Mouse (Mus musculus) midbrain, embryonic 11.5 days (tissue): ENCODE measurements around the gene Ppox. TPM values are rescaled to one million over a fixed set of nuclear protein-coding genes. Genes with fewer than 3 reads are reported as not detected.
A peak's percentile ranks its signal among the peaks of the same experiment; 100 is the strongest.

Experiments
- ATAC-seq: fragments of 200-750 bp; cut with Nextera tagmentation; 2 replicates; pipeline ENCODE4 v1.8.0; 2017; ENCODE audit warnings: moderate TSS enrichment, moderate library complexity; ENCODE audit not compliant: low FRiP score
- DNase-seq: peaks from one replicate; pipeline ENCODE4 v3.0.0; 2015; ENCODE audit warnings: low spot score; ENCODE audit errors: missing footprints
- H3K27ac ChIP-seq: fragments of 300-500 bp; sonication (generic); 2 replicates; pipeline ENCODE4 v1.5.1; 2014; ENCODE audit warnings: low read depth, low read length
- H3K27me3 ChIP-seq: fragments of 300-500 bp; sonication (generic); 2 replicates; pipeline ENCODE4 v1.6.1; 2014; ENCODE audit warnings: mild to moderate bottlenecking, low read length, moderate library complexity, mixed read lengths; ENCODE audit not compliant: control insufficient read depth, insufficient read depth
- H3K36me3 ChIP-seq: fragments of 300-500 bp; sonication (generic); 2 replicates; pipeline ENCODE4 v1.6.1; 2014; ENCODE audit warnings: mild to moderate bottlenecking, low read length, moderate library complexity, mixed read lengths; ENCODE audit not compliant: control insufficient read depth, insufficient read depth
- H3K4me1 ChIP-seq: fragments of 300-500 bp; sonication (generic); 2 replicates; pipeline ENCODE4 v1.6.1; 2014; ENCODE audit warnings: low read length; ENCODE audit not compliant: control insufficient read depth, insufficient read depth
- H3K4me2 ChIP-seq: fragments of 300-500 bp; sonication (generic); 2 replicates; pipeline ENCODE4 v1.6.1; 2014; ENCODE audit warnings: mild to moderate bottlenecking, moderate library complexity
- H3K4me3 ChIP-seq: fragments of 300-500 bp; sonication (generic); 2 replicates; pipeline ENCODE4 v1.5.1; 2014; ENCODE audit warnings: low read depth, low read length
- H3K9ac ChIP-seq: fragments of 300-500 bp; sonication (generic); 2 replicates; pipeline ENCODE4 v1.6.1; 2014; ENCODE audit warnings: low read length
- H3K9me3 ChIP-seq: fragments of 300-500 bp; sonication (generic); 2 replicates; pipeline ENCODE4 v1.6.1; 2016; ENCODE audit warnings: low read length; ENCODE audit not compliant: control insufficient read depth
- WGBS: fragments of 180-500 bp; shearing (Covaris S2); extraction: QIAGEN DNeasy Blood & Tissue Kit; methylation state at CpG from one replicate; pipeline ENCODE4 v1.1.7; 2014; 5-methylcytosine and 5-hydroxymethylcytosine counted together
- polyA plus RNA-seq: library from polyadenylated mRNA; unstranded; fragments of >200 nt; fragmentation: Nextera tagmentation; extraction: Ambion mirVana; gene quantifications from 2 replicates; pipeline ENCODE4 v1.2.1, GENCODE M21; 2014

Gene Ppox
- polyA plus RNA-seq, 1 experiment from 2014 or later: 56.3 TPM

GRCm38 (mm10) chr1:171288328-171288727 is 7.3 kb upstream of the Ppox start:
- no peak for DNase-seq

GRCm38 (mm10) chr1:171287136-171288081 is 6.4 kb upstream of the Ppox start, which contains the start of gene Usp21:
Gene Usp21 (minus strand): TSS chr1:171287991.
- Histone ChIP-seq H3K4me2 (peak within 1 kb of the TSS; percentile 54), H3K27me3 (no peaks in the 10 kb centered on the region), H3K4me1 (peaks cover 14% of the 10 kb centered on the region), H3K36me3 (peaks cover 14% of the 10 kb centered on the region), H3K4me3 (peak within 1 kb of the TSS; percentile 81), H3K9ac (peak within 1 kb of the TSS; percentile 97), H3K9me3 (no peaks in the 10 kb centered on the region), H3K27ac (peak within 1 kb of the TSS; percentile 94)
- WGBS: 1% methylated on average over 49 of the region's 49 CpGs
- ATAC-seq (peak; percentile 97), DNase-seq (peak; percentile 99)

More at GRCm38 (mm10) chr1:171288328-171288727, 7.3 kb upstream of the Ppox start:
- peak overlapping the region; percentile 94; the same call in 1 of the 2 replicates for H3K27ac ChIP-seq
- H3K9me3 ChIP-seq: no peaks in the 10 kb centered on the region
- peak overlapping the region; percentile 54; the same call in 1 of the 2 replicates for H3K4me2 ChIP-seq
- H3K4me1 ChIP-seq: peaks cover 14% of the 10 kb centered on the region
- no peak for ATAC-seq
- H3K4me3 ChIP-seq: peak overlapping the region; percentile 81; the same call in 1 of the 2 replicates
- no peaks in the 10 kb centered on the region for H3K27me3 ChIP-seq
- 68% methylated on average over 4 of the region's 4 CpGs for WGBS
- peak overlapping the region; percentile 97 for H3K9ac ChIP-seq
- peaks cover 14% of the 10 kb centered on the region for H3K36me3 ChIP-seq

- H3K27me3 ChIP-seq: no peaks in the 10 kb centered on the region
- H3K9ac ChIP-seq: no peak overlapping the region; the same call in 1 of the 2 replicates
- WGBS: 84% methylated on average over 19 of the region's 19 CpGs
- DNase-seq (no peak), ATAC-seq (no peak)
- H3K36me3 ChIP-seq: peaks cover 14% of the 10 kb centered on the region
- H3K9me3 ChIP-seq: no peaks in the 10 kb centered on the region
- H3K4me2 ChIP-seq: peak overlapping the region; percentile 1; the same call in 1 of the 2 replicates
- H3K4me3 ChIP-seq: no peak overlapping the region
- H3K4me1 ChIP-seq: peaks cover 14% of the 10 kb centered on the region
- H3K27ac ChIP-seq: no peak overlapping the region
Observed at GRCm38 (mm10) chr1:171286517-171286916, 5.5 kb upstream of the Ppox start.

GRCm38 (mm10) chr1:171285096-171285892 is 4.3 kb upstream of the Ppox start:
- WGBS: 92% methylated on average over 20 of the region's 20 CpGs
- DNase-seq (peak; percentile 51), ATAC-seq (no peak)
- Histone ChIP-seq H3K9ac (no peak overlapping the region), H3K4me3 (no peak overlapping the region; the same call in 1 of the 2 replicates), H3K36me3 (peaks cover 14% of the 10 kb centered on the region), H3K9me3 (no peaks in the 10 kb centered on the region), H3K27ac (no peak overlapping the region), H3K4me2 (no peak overlapping the region), H3K4me1 (peaks cover 16% of the 10 kb centered on the region), H3K27me3 (no peaks in the 10 kb centered on the region)

GRCm38 (mm10) chr1:171284491-171284890 is 3.5 kb upstream of the Ppox start:
- Histone ChIP-seq H3K27me3 (no peaks in the 10 kb centered on the region), H3K4me2 (no peak overlapping the region), H3K4me1 (peaks cover 22% of the 10 kb centered on the region), H3K36me3 (peaks cover 12% of the 10 kb centered on the region), H3K9ac (no peak overlapping the region), H3K9me3 (no peaks in the 10 kb centered on the region), H3K27ac (no peak overlapping the region), H3K4me3 (no peak overlapping the region)
- WGBS: 89% methylated on average over 15 of the region's 15 CpGs
- DNase-seq: peak; percentile 53
- no peak for ATAC-seq

GRCm38 (mm10) chr1:171283188-171284160 is 2.5 kb upstream of the Ppox start:
- peaks cover 8% of the 10 kb centered on the region for H3K36me3 ChIP-seq
- H3K4me2 ChIP-seq: no peak overlapping the region
- H3K4me3 ChIP-seq: no peak overlapping the region
- no peaks in the 10 kb centered on the region for H3K27me3 ChIP-seq
- H3K4me1 ChIP-seq: peaks cover 22% of the 10 kb centered on the region
- no peak for ATAC-seq
- H3K27ac ChIP-seq: no peak overlapping the region
- WGBS: 91% methylated on average over 18 of the region's 18 CpGs
- no peak overlapping the region for H3K9ac ChIP-seq
- no peak for DNase-seq
- no peaks in the 10 kb centered on the region for H3K9me3 ChIP-seq

GRCm38 (mm10) chr1:171282086-171282805 is 1.3 kb upstream of the Ppox start:
- peaks cover 14% of the 10 kb centered on the region for H3K36me3 ChIP-seq

More at GRCm38 (mm10) chr1:171282086-171282805, 1.3 kb upstream of the Ppox start:
- DNase-seq (peak; percentile 75), ATAC-seq (no peak)
- Histone ChIP-seq H3K9me3 (no peaks in the 10 kb centered on the region), H3K27ac (no peak overlapping the region), H3K4me1 (peaks cover 19% of the 10 kb centered on the region), H3K27me3 (no peaks in the 10 kb centered on the region), H3K4me2 (peak overlapping the region; percentile 61; the same call in 1 of the 2 replicates), H3K4me3 (no peak overlapping the region), H3K9ac (no peak overlapping the region; the same call in 1 of the 2 replicates)
- WGBS: 84% methylated on average over 18 of the region's 18 CpGs
